Mouse (Mus musculus) liver (tissue): ENCODE data around the gene Hoxa7.

Experiments
- DNase-seq: peaks from one replicate; pipeline ENCODE4 v3.0.0-alpha.2; 2020; ENCODE audit warnings: mixed read lengths

Hoxa7 gene

GRCm38 (mm10) chr6:52253511-52254500 is 32.2 kb upstream of the Hoxa7 start:
- DNase-seq = no peak

- no peak for DNase-seq
These were observed 31.2 kb upstream of the Hoxa7 start for GRCm38 (mm10) chr6:52252775-52253376.

GRCm38 (mm10) chr6:52252016-52252774 is 30.5 kb upstream of the Hoxa7 start:
- no peak for DNase-seq

GRCm38 (mm10) chr6:52251177-52251879 is 29.7 kb upstream of the Hoxa7 start:
- no peak for DNase-seq

GRCm38 (mm10) chr6:52249826-52250225 is 28.2 kb upstream of the Hoxa7 start:
- no peak for DNase-seq

GRCm38 (mm10) chr6:52249415-52249738 is 27.7 kb upstream of the Hoxa7 start:
- DNase-seq = no peak

GRCm38 (mm10) chr6:52248638-52249414 is 27.2 kb upstream of the Hoxa7 start:
- no peak for DNase-seq

GRCm38 (mm10) chr6:52247766-52248637 is 26.3 kb upstream of the Hoxa7 start:
- DNase-seq = no peak

- no peak for DNase-seq
These were observed 25.3 kb upstream of the Hoxa7 start for GRCm38 (mm10) chr6:52246916-52247315.

- DNase-seq = no peak
These were observed 24.7 kb upstream of the Hoxa7 start for GRCm38 (mm10) chr6:52246403-52246803.

- DNase-seq = no peak
These were observed 24.1 kb upstream of the Hoxa7 start, which contains the start of gene Hoxa11 for GRCm38 (mm10) chr6:52245757-52246142. Hoxa11 (minus strand) TSS chr6:52245810.

- no peak for DNase-seq
These were observed 23.5 kb upstream of the Hoxa7 start for GRCm38 (mm10) chr6:52245040-52245756.

GRCm38 (mm10) chr6:52244471-52245039 is 22.9 kb upstream of the Hoxa7 start:
- no peak for DNase-seq

GRCm38 (mm10) chr6:52243681-52244121 is 22.0 kb upstream of the Hoxa7 start:
- no peak for DNase-seq

- no peak for DNase-seq
These were observed 21.2 kb upstream of the Hoxa7 start for GRCm38 (mm10) chr6:52242801-52243332.

- DNase-seq = no peak
These were observed 19.5 kb upstream of the Hoxa7 start for GRCm38 (mm10) chr6:52241001-52241621.

- DNase-seq = peak; percentile 74
These were observed 18.8 kb upstream of the Hoxa7 start, which contains the start of gene Hoxa10 for GRCm38 (mm10) chr6:52240389-52241000. Hoxa10 (minus strand) TSS chr6:52240854.

- DNase-seq = no peak
These were observed 18.2 kb upstream of the Hoxa7 start for GRCm38 (mm10) chr6:52239625-52240388.
